Mouse (Mus musculus) megakaryocyte, embryonic 14.5 days (primary cell): ENCODE data around the gene Tbc1d2.

ENCODE experiments used
- FLI1 ChIP-seq: IDR thresholded peaks from 2 replicates; pipeline ENCODE4 v1.6.1; 2012; ENCODE audit warnings: low read length, inconsistent platforms, mixed read lengths
- GATA1 ChIP-seq: IDR thresholded peaks from 3 replicates; pipeline ENCODE4 v1.6.1; 2012; ENCODE audit warnings: mixed read lengths, low read length, inconsistent platforms, borderline replicate concordance

DNA sequence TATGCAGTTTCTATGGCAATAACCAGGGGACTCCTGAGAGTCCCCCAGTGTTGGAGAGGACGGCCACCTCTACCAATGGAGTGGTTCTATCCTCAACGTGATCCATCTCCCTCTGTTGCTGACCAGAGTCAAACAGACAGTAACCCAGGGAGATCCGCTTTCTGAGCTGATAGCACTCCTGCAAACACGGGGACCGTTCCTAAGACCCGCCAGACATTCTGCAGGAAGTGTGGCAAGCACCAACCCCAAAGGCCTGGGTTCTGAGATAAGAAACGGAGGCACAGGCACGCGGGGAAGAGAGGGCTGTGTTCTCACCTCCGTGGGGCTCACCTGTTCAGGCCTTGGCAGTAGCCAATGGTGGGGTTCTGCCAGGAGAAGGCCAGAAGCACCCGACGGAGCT is 36.4 kb downstream of the Tbc1d2 start:
- TF ChIP-seq FLI1 (no peak), GATA1 (no peak)
